Mouse (Mus musculus) liver, embryonic 16.5 days (tissue): ENCODE measurements around the gene Hlf. TPM values are rescaled to one million over a fixed set of nuclear protein-coding genes. Genes with fewer than 3 reads are reported as not detected.

Experiments
- ATAC-seq: fragments of 200-750 bp; cut with Nextera tagmentation; 2 replicates; pipeline ENCODE4 v1.8.0; 2017; ENCODE audit warnings: low read depth, mild to moderate bottlenecking, moderate number of reproducible peaks, moderate library complexity
- H3K27ac ChIP-seq: fragments of 300-500 bp; sonication (generic); 2 replicates; pipeline ENCODE4 v1.5.1; 2014; ENCODE audit warnings: mild to moderate bottlenecking, low read length
- H3K27me3 ChIP-seq: fragments of 300-500 bp; sonication (generic); 2 replicates; pipeline ENCODE4 v1.6.1; 2014; ENCODE audit warnings: low read depth, low read length, mixed read lengths; ENCODE audit not compliant: control insufficient read depth, insufficient read depth
- H3K36me3 ChIP-seq: fragments of 300-500 bp; sonication (generic); 2 replicates; pipeline ENCODE4 v1.6.1; 2014; ENCODE audit warnings: mild to moderate bottlenecking; ENCODE audit not compliant: control insufficient read depth, insufficient read depth
- H3K4me1 ChIP-seq: fragments of 300-500 bp; sonication (generic); 2 replicates; pipeline ENCODE4 v1.6.1; 2014; ENCODE audit warnings: low read depth, low read length, mixed read lengths; ENCODE audit not compliant: control insufficient read depth
- H3K4me2 ChIP-seq: fragments of 300-500 bp; sonication (generic); 2 replicates; pipeline ENCODE4 v1.6.1; 2014; ENCODE audit warnings: low read depth, low read length, mixed read lengths
- H3K4me3 ChIP-seq: fragments of 300-500 bp; sonication (generic); 2 replicates; pipeline ENCODE4 v1.5.1; 2014; ENCODE audit warnings: low read depth, mild to moderate bottlenecking, low read length
- H3K9ac ChIP-seq: fragments of 300-500 bp; sonication (generic); 2 replicates; pipeline ENCODE4 v1.6.1; 2014; ENCODE audit warnings: low read depth, low read length
- H3K9me3 ChIP-seq: fragments of 300-500 bp; sonication (generic); replicated peaks from 2 replicates; pipeline ENCODE4 v1.6.1; 2016; ENCODE audit warnings: low read length; ENCODE audit not compliant: control insufficient read depth
- WGBS: fragments of 180-500 bp; shearing (Covaris S2); extraction: QIAGEN DNeasy Blood & Tissue Kit; methylation state at CpG from one replicate; pipeline ENCODE4 v1.1.7; 2014; ENCODE audit not compliant: insufficient replicate concordance; 5-methylcytosine and 5-hydroxymethylcytosine counted together
- polyA plus RNA-seq: library from polyadenylated mRNA; unstranded; fragments of >200 nt; fragmentation: Nextera tagmentation; extraction: Ambion mirVana; gene quantifications from 2 replicates; pipeline ENCODE4 v1.2.1, GENCODE M21; 2015

Gene Hlf
- polyA plus RNA-seq, 1 experiment from 2014 or later: 7.1 TPM

- Histone ChIP-seq H3K9me3 (no peaks in the 10 kb centered on the region), H3K4me3 (no peak overlapping the region), H3K4me1 (no peaks in the 10 kb centered on the region; the same call in 1 of the 2 replicates), H3K27me3 (no peaks in the 10 kb centered on the region), H3K27ac (no peak overlapping the region), H3K36me3 (no peaks in the 10 kb centered on the region), H3K4me2 (no peak overlapping the region), H3K9ac (no peak overlapping the region)
- ATAC-seq: no peak
- WGBS: 40% methylated on average over 4 of the region's 4 CpGs
Measured at GRCm38 (mm10) chr11:90350153-90350512, 40.6 kb downstream of the Hlf start.

GRCm38 (mm10) chr11:90349486-90350152 is 41.1 kb downstream of the Hlf start:
- Histone ChIP-seq H3K27ac (no peak overlapping the region), H3K36me3 (no peaks in the 10 kb centered on the region), H3K4me1 (no peaks in the 10 kb centered on the region), H3K9ac (no peak overlapping the region), H3K9me3 (no peaks in the 10 kb centered on the region), H3K27me3 (no peaks in the 10 kb centered on the region), H3K4me3 (no peak overlapping the region), H3K4me2 (no peak overlapping the region)
- 56% methylated on average over 6 of the region's 6 CpGs for WGBS
- no peak for ATAC-seq

GRCm38 (mm10) chr11:90347667-90348459 is 42.8 kb downstream of the Hlf start:
- no peaks in the 10 kb centered on the region for H3K36me3 ChIP-seq
- H3K9ac ChIP-seq: no peak overlapping the region
- no peaks in the 10 kb centered on the region for H3K9me3 ChIP-seq
- H3K4me2 ChIP-seq: no peak overlapping the region
- WGBS: 57% methylated on average over 13 of the region's 13 CpGs
- no peak overlapping the region for H3K4me3 ChIP-seq
- no peak overlapping the region for H3K27ac ChIP-seq
- no peak for ATAC-seq
- no peaks in the 10 kb centered on the region for H3K4me1 ChIP-seq
- H3K27me3 ChIP-seq: no peaks in the 10 kb centered on the region

GRCm38 (mm10) chr11:90345746-90346145 is 44.9 kb downstream of the Hlf start:
- H3K36me3 ChIP-seq: no peaks in the 10 kb centered on the region
- 74% methylated on average over 11 of the region's 11 CpGs for WGBS
- no peak overlapping the region for H3K27ac ChIP-seq
- H3K27me3 ChIP-seq: no peaks in the 10 kb centered on the region
- ATAC-seq: no peak
- no peak overlapping the region for H3K4me3 ChIP-seq
- H3K9me3 ChIP-seq: no peaks in the 10 kb centered on the region
- no peak overlapping the region for H3K9ac ChIP-seq
- H3K4me1 ChIP-seq: no peaks in the 10 kb centered on the region
- no peak overlapping the region for H3K4me2 ChIP-seq

GRCm38 (mm10) chr11:90342858-90343257 is 47.8 kb downstream of the Hlf start:
- H3K9me3 ChIP-seq: no peaks in the 10 kb centered on the region
- no peaks in the 10 kb centered on the region for H3K36me3 ChIP-seq
- H3K4me1 ChIP-seq: no peaks in the 10 kb centered on the region
- H3K4me3 ChIP-seq: no peak overlapping the region
- ATAC-seq: no peak
- H3K9ac ChIP-seq: no peak overlapping the region
- 66% methylated on average over 5 of the region's 5 CpGs for WGBS
- no peak overlapping the region for H3K27ac ChIP-seq
- no peak overlapping the region for H3K4me2 ChIP-seq
- no peaks in the 10 kb centered on the region for H3K27me3 ChIP-seq

GRCm38 (mm10) chr11:90342267-90342666 is 48.4 kb downstream of the Hlf start:
- no peak overlapping the region for H3K4me2 ChIP-seq
- no peak overlapping the region for H3K27ac ChIP-seq
- no peak for ATAC-seq
- no peaks in the 10 kb centered on the region for H3K9me3 ChIP-seq
- H3K27me3 ChIP-seq: no peaks in the 10 kb centered on the region
- WGBS: 60% methylated on average over 5 of the region's 5 CpGs
- no peak overlapping the region for H3K9ac ChIP-seq
- H3K4me3 ChIP-seq: no peak overlapping the region
- H3K4me1 ChIP-seq: no peaks in the 10 kb centered on the region
- H3K36me3 ChIP-seq: no peaks in the 10 kb centered on the region

- H3K27ac ChIP-seq: no peak overlapping the region
- no peaks in the 10 kb centered on the region for H3K9me3 ChIP-seq
- H3K4me1 ChIP-seq: no peaks in the 10 kb centered on the region
- H3K27me3 ChIP-seq: no peaks in the 10 kb centered on the region
- no peak for ATAC-seq
- H3K9ac ChIP-seq: no peak overlapping the region
- H3K4me2 ChIP-seq: no peak overlapping the region
- no peaks in the 10 kb centered on the region for H3K36me3 ChIP-seq
- 85% methylated on average over 13 of the region's 13 CpGs for WGBS
- no peak overlapping the region for H3K4me3 ChIP-seq
Measured at GRCm38 (mm10) chr11:90340836-90341235, 49.9 kb downstream of the Hlf start.

GRCm38 (mm10) chr11:90334816-90335215 is 55.9 kb downstream of the Hlf start:
- H3K4me3 ChIP-seq: no peak overlapping the region
- no peaks in the 10 kb centered on the region for H3K36me3 ChIP-seq
- H3K4me2 ChIP-seq: no peak overlapping the region
- ATAC-seq: no peak
- H3K9ac ChIP-seq: no peak overlapping the region
- 58% methylated on average over 1 of the region's 1 CpGs for WGBS
- no peaks in the 10 kb centered on the region for H3K9me3 ChIP-seq
- H3K27me3 ChIP-seq: no peaks in the 10 kb centered on the region
- no peaks in the 10 kb centered on the region for H3K4me1 ChIP-seq
- no peak overlapping the region for H3K27ac ChIP-seq

- no peak overlapping the region for H3K27ac ChIP-seq
Measured at GRCm38 (mm10) chr11:90332737-90333136, 58.0 kb downstream of the Hlf start.

More at GRCm38 (mm10) chr11:90332737-90333136, 58.0 kb downstream of the Hlf start:
- H3K27me3 ChIP-seq: no peaks in the 10 kb centered on the region
- H3K4me1 ChIP-seq: no peaks in the 10 kb centered on the region
- no peak overlapping the region for H3K4me3 ChIP-seq
- no peak overlapping the region for H3K9ac ChIP-seq
- ATAC-seq: no peak
- no peak overlapping the region for H3K4me2 ChIP-seq
- H3K36me3 ChIP-seq: no peaks in the 10 kb centered on the region
- H3K9me3 ChIP-seq: no peaks in the 10 kb centered on the region
- WGBS: 54% methylated on average over 4 of the region's 4 CpGs
